Mouse (Mus musculus) limb, embryonic 10.5 days (tissue): ENCODE measurements around the gene Itgb1bp2. TPM values are rescaled to one million over a fixed set of nuclear protein-coding genes. Genes with fewer than 3 reads are reported as not detected.

Experiments used
- DNase-seq: peaks from one replicate; pipeline ENCODE4 v3.0.0-alpha.2; 2017; ENCODE audit warnings: low spot score
- H3K27ac ChIP-seq: fragments of 300-500 bp; sonication (generic); 2 replicates; pipeline ENCODE4 v1.5.1; 2016; ENCODE audit warnings: mild to moderate bottlenecking
- H3K27me3 ChIP-seq: fragments of 300-500 bp; sonication (generic); 2 replicates; pipeline ENCODE4 v1.6.1; 2016; ENCODE audit warnings: low read depth, mild to moderate bottlenecking; ENCODE audit not compliant: poor library complexity, severe bottlenecking
- H3K36me3 ChIP-seq: fragments of 300-500 bp; sonication (generic); 2 replicates; pipeline ENCODE4 v1.6.1; 2016; ENCODE audit warnings: mild to moderate bottlenecking, moderate library complexity
- H3K4me1 ChIP-seq: fragments of 300-500 bp; sonication (generic); 2 replicates; pipeline ENCODE4 v1.6.1; 2016
- H3K4me3 ChIP-seq: fragments of 300-500 bp; sonication (generic); 2 replicates; pipeline ENCODE4 v1.5.1; 2016; ENCODE audit warnings: mild to moderate bottlenecking, moderate library complexity
- H3K9me3 ChIP-seq: fragments of 300-500 bp; sonication (generic); replicated peaks from 2 replicates; pipeline ENCODE4 v1.6.1; 2016; ENCODE audit warnings: mild to moderate bottlenecking
- WGBS: fragments of 180-500 bp; shearing (Covaris S2); methylation state at CpG from one replicate; pipeline ENCODE4 v1.1.7; 2016; 5-methylcytosine and 5-hydroxymethylcytosine counted together
- polyA plus RNA-seq: library from polyadenylated mRNA; unstranded; fragments of >200 nt; fragmentation: Nextera tagmentation; extraction: Ambion mirVana; gene quantifications from 2 replicates; pipeline ENCODE4 v1.2.1, GENCODE M21; 2016

Itgb1bp2 gene
- 2.2 and 2.9 TPM in 2 replicates for polyA plus RNA-seq

GRCm38 (mm10) chrX:101448886-101449475 is at the start of gene Itgb1bp2:
Itgb1bp2 (plus strand) TSS chrX:101449088.
- Histone ChIP-seq H3K9me3 (no peaks in the 10 kb centered on the region), H3K4me1 (no peaks in the 10 kb centered on the region), H3K36me3 (peaks cover 94% of the 10 kb centered on the region), H3K27me3 (peaks cover 83% of the 10 kb centered on the region), H3K4me3 (no peak within 1 kb of the TSS), H3K27ac (no peak within 1 kb of the TSS)
- 85% methylated on average over 4 of the region's 4 CpGs for WGBS
- DNase-seq, result no peak

- DNase-seq, result peak; percentile 38
- Histone ChIP-seq H3K27me3 (peaks cover 91% of the 10 kb centered on the region), H3K4me3 (peak overlapping the region; percentile 63), H3K36me3 (peaks cover 24% of the 10 kb centered on the region), H3K27ac (peak overlapping the region; percentile 87), H3K4me1 (peaks cover 18% of the 10 kb centered on the region), H3K9me3 (no peaks in the 10 kb centered on the region)
- 19% methylated on average over 36 of the region's 36 CpGs for WGBS
Observed at GRCm38 (mm10) chrX:101418946-101419724, 29.8 kb upstream of the Itgb1bp2 start.

GRCm38 (mm10) chrX:101419725-101420699 is 28.9 kb upstream of the Itgb1bp2 start:
- Histone ChIP-seq H3K27ac (peak overlapping the region; percentile 87), H3K4me1 (peaks cover 18% of the 10 kb centered on the region), H3K27me3 (peaks cover 82% of the 10 kb centered on the region), H3K4me3 (peak overlapping the region; percentile 63), H3K9me3 (no peaks in the 10 kb centered on the region), H3K36me3 (peaks cover 19% of the 10 kb centered on the region)
- peak; percentile 87 for DNase-seq
- 9% methylated on average over 52 of the region's 54 CpGs for WGBS

GRCm38 (mm10) chrX:101420700-101421095 is 28.2 kb upstream of the Itgb1bp2 start, which contains the start of gene Zmym3:
Zmym3 (minus strand) TSS chrX:101420849.
- H3K27me3 ChIP-seq, result peaks cover 75% of the 10 kb centered on the region

GRCm38 (mm10) chrX:101423462-101423861 is 25.4 kb upstream of the Itgb1bp2 start:
- Histone ChIP-seq H3K27ac (no peak overlapping the region), H3K4me3 (no peak overlapping the region), H3K4me1 (peaks cover 12% of the 10 kb centered on the region), H3K9me3 (no peaks in the 10 kb centered on the region), H3K36me3 (no peaks in the 10 kb centered on the region), H3K27me3 (peaks cover 58% of the 10 kb centered on the region)
- no peak for DNase-seq
- WGBS, result 82% methylated on average over 2 of the region's 2 CpGs

More at GRCm38 (mm10) chrX:101420700-101421095, 28.2 kb upstream of the Itgb1bp2 start, which contains the start of gene Zmym3:
- H3K36me3 ChIP-seq, result peaks cover 12% of the 10 kb centered on the region
- peak within 1 kb of the TSS; percentile 87 for H3K27ac ChIP-seq
- H3K4me1 ChIP-seq, result peaks cover 18% of the 10 kb centered on the region
- DNase-seq, result no peak
- H3K4me3 ChIP-seq, result peak within 1 kb of the TSS; percentile 63
- WGBS, result 26% methylated on average over 4 of the region's 4 CpGs
- no peaks in the 10 kb centered on the region for H3K9me3 ChIP-seq

GRCm38 (mm10) chrX:101427774-101428173 is 21.1 kb upstream of the Itgb1bp2 start:
- no peaks in the 10 kb centered on the region for H3K9me3 ChIP-seq
- WGBS, result 21% methylated on average over 1 of the region's 1 CpGs
- DNase-seq, result no peak
- no peak overlapping the region for H3K4me3 ChIP-seq
- peaks cover 43% of the 10 kb centered on the region for H3K27me3 ChIP-seq
- no peak overlapping the region for H3K27ac ChIP-seq
- peaks cover 20% of the 10 kb centered on the region for H3K36me3 ChIP-seq
- H3K4me1 ChIP-seq, result no peaks in the 10 kb centered on the region

- 20% methylated on average over 7 of the region's 7 CpGs for WGBS
- H3K4me1 ChIP-seq, result no peaks in the 10 kb centered on the region
- H3K4me3 ChIP-seq, result peak overlapping the region; percentile 68
- H3K27ac ChIP-seq, result peak overlapping the region; percentile 83
- peaks cover 38% of the 10 kb centered on the region for H3K27me3 ChIP-seq
- no peaks in the 10 kb centered on the region for H3K9me3 ChIP-seq
- peaks cover 29% of the 10 kb centered on the region for H3K36me3 ChIP-seq
- no peak for DNase-seq
Observed at GRCm38 (mm10) chrX:101428785-101429141, 20.1 kb upstream of the Itgb1bp2 start.

GRCm38 (mm10) chrX:101429142-101429949 is 19.5 kb upstream of the Itgb1bp2 start, which contains the start of gene Nono:
Nono (plus strand) TSS chrX:101429318.
- WGBS, result 14% methylated on average over 51 of the region's 51 CpGs
- Histone ChIP-seq H3K4me1 (no peaks in the 10 kb centered on the region), H3K4me3 (peak within 1 kb of the TSS; percentile 68), H3K36me3 (peaks cover 32% of the 10 kb centered on the region), H3K9me3 (no peaks in the 10 kb centered on the region), H3K27ac (peak within 1 kb of the TSS; percentile 97), H3K27me3 (peaks cover 37% of the 10 kb centered on the region)
- DNase-seq, result peak; percentile 84

- no peaks in the 10 kb centered on the region for H3K9me3 ChIP-seq
- no peak for DNase-seq
- peaks cover 37% of the 10 kb centered on the region for H3K27me3 ChIP-seq
- peak overlapping the region; percentile 68 for H3K4me3 ChIP-seq
- H3K36me3 ChIP-seq, result peaks cover 37% of the 10 kb centered on the region
- peak overlapping the region; percentile 97 for H3K27ac ChIP-seq
- H3K4me1 ChIP-seq, result no peaks in the 10 kb centered on the region
- 20% methylated on average over 14 of the region's 14 CpGs for WGBS
Observed at GRCm38 (mm10) chrX:101429976-101430375, 18.9 kb upstream of the Itgb1bp2 start.

- H3K27me3 ChIP-seq, result peaks cover 74% of the 10 kb centered on the region
- H3K4me1 ChIP-seq, result no peaks in the 10 kb centered on the region
- WGBS, result 79% methylated on average over 1 of the region's 1 CpGs
- DNase-seq, result no peak
- H3K9me3 ChIP-seq, result no peaks in the 10 kb centered on the region
- peaks cover 87% of the 10 kb centered on the region for H3K36me3 ChIP-seq
- H3K27ac ChIP-seq, result no peak overlapping the region
- H3K4me3 ChIP-seq, result no peak overlapping the region
Observed at GRCm38 (mm10) chrX:101451147-101451546, 2.3 kb downstream of the Itgb1bp2 start.

GRCm38 (mm10) chrX:101451591-101451990 is 2.7 kb downstream of the Itgb1bp2 start:
- H3K9me3 ChIP-seq, result no peaks in the 10 kb centered on the region
- H3K4me3 ChIP-seq, result no peak overlapping the region
- H3K27me3 ChIP-seq, result peaks cover 70% of the 10 kb centered on the region
- DNase-seq, result no peak
- 86% methylated on average over 3 of the region's 3 CpGs for WGBS
- no peak overlapping the region for H3K27ac ChIP-seq
- peaks cover 83% of the 10 kb centered on the region for H3K36me3 ChIP-seq
- H3K4me1 ChIP-seq, result no peaks in the 10 kb centered on the region

- Histone ChIP-seq H3K36me3 (peaks cover 73% of the 10 kb centered on the region), H3K27ac (no peak overlapping the region), H3K27me3 (peaks cover 48% of the 10 kb centered on the region; the same call in 1 of the 2 replicates), H3K9me3 (no peaks in the 10 kb centered on the region), H3K4me3 (no peak overlapping the region), H3K4me1 (no peaks in the 10 kb centered on the region)
- WGBS, result 96% methylated on average over 4 of the region's 4 CpGs
- DNase-seq, result no peak
Observed at GRCm38 (mm10) chrX:101472202-101472601, 23.3 kb downstream of the Itgb1bp2 start.
